Mouse (Mus musculus) brain, embryonic 14.5 days (tissue): ENCODE results near the gene Rps6kc1.

Experiments used
- CTCF ChIP-seq: fragments of 200-500 bp; IDR thresholded peaks from 2 replicates; pipeline ENCODE4 v1.5.1; 2012; ENCODE audit warnings: inconsistent platforms, mild to moderate bottlenecking, moderate library complexity, borderline replicate concordance; ENCODE audit not compliant: insufficient read depth, insufficient read length; ENCODE audit errors: extremely low read depth
- POLR2A ChIP-seq: fragments of 200-500 bp; IDR thresholded peaks from 2 replicates; pipeline ENCODE4 v1.6.1; 2012; ENCODE audit warnings: mild to moderate bottlenecking, inconsistent platforms, borderline replicate concordance; ENCODE audit not compliant: poor library complexity, insufficient read depth, insufficient read length, severe bottlenecking; ENCODE audit errors: extremely low read depth

DNA sequence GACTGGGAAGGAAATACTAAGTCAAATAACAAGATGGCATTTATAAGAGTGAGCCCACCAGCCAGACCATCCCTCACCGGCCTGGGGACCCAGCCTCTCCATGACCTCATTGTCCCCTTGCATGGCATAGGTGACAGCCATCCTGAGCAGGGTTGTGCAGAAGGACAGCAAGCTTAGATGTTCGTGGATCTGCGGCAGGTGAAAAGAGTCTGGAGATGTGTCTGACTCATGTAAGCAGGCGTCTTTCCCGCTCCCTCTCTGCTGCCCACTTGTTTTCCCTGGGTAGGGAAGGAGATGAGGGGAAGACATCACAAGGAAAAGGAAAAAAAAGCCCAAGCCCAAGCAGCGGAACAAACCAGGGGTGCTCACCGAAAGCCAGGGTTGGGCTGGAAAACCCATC is 256.5 kb downstream of the Rps6kc1 start:
- TF ChIP-seq CTCF (no peak), POLR2A (no peak)
